Mouse (Mus musculus): ENCODE results near the gene Bglap2.

GRCm38 (mm10) chr3:88422020-88422720, 43.7 kb upstream of the Bglap2 start:
- peak; percentile 47 for TF ChIP-seq CTCF (IDR thresholded peaks at IDR 0.05; ENCODE audit: low read depth)
- TF ChIP-seq EP300 (IDR thresholded peaks at IDR 0.05; ENCODE audit: low read depth), result peak; percentile 70

All from liver, postnatal 0 days (tissue).